Mouse (Mus musculus): ENCODE measurements around the gene Rnf183.

DNA sequence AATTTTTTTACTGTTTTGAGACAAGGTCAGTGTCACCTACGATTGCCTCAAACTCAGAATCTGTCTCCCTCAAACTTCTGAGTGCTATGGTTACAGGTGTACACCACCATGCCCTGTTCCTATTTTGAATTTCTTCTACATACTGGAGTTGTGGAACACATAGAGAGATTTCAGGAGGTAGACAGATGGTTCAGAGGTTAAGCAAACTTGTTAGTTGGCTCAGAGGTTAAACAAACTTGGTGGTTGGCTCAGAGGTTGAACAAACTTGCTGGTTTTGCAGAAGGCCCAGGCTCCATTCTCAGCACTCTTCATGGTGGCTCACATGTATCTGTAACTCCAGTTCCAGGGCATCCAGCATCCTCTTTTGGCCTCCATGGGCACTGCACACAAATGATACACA lies 50.9 kb downstream of the Rnf183 start:
- no peak for TF ChIP-seq CTCF (IDR thresholded peaks at IDR 0.05; ENCODE audit: control insufficient read depth, insufficient read depth, insufficient read length)
- no peak for TF ChIP-seq MYOD1 (IDR thresholded peaks at IDR 0.05; ENCODE audit: control insufficient read depth, insufficient read length, low read depth)
- TF ChIP-seq CEBPB (IDR thresholded peaks at IDR 0.05; ENCODE audit: low read depth), result no peak

Data from C2C12 (cell line).